Mouse (Mus musculus) ES-E14 (cell line): ENCODE data around the gene Serpina1e. TPM values are rescaled to one million over a fixed set of nuclear protein-coding genes. Genes with fewer than 3 reads are reported as not detected.

Experiments used
- DNase-seq: peaks from one replicate; pipeline ENCODE4 v3.0.0-alpha.2; 2013; ENCODE audit warnings: low read depth, low spot score
- H3K27ac ChIP-seq: 2 replicates; pipeline ENCODE4 v1.5.1; 2012; ENCODE audit warnings: low read depth, mild to moderate bottlenecking, low read length, moderate library complexity, mixed read lengths; ENCODE audit not compliant: poor library complexity, insufficient read depth, severe bottlenecking
- H3K36me3 ChIP-seq: 2 replicates; pipeline ENCODE4 v1.6.1; 2012; ENCODE audit warnings: mild to moderate bottlenecking, low read length, moderate library complexity, mixed read lengths; ENCODE audit not compliant: control insufficient read depth, poor library complexity, insufficient read depth, severe bottlenecking
- H3K4me1 ChIP-seq, 2 experiments: fragments of 150-350 bp in 1 of 2; sonication (generic) in 1 of 2; 2 replicates each; pipeline ENCODE4 v1.6.1; 2012; ENCODE audit warnings: low read length in 2 of 2, mild to moderate bottlenecking in 1 of 2, mixed read lengths in 1 of 2; ENCODE audit not compliant: control insufficient read depth in 2 of 2, insufficient read depth in 2 of 2, poor library complexity in 1 of 2
- H3K4me3 ChIP-seq, 2 experiments: fragments of 150-350 bp in 1 of 2; sonication (generic) in 1 of 2; 2 replicates each; pipeline ENCODE4 v1.5.1; 2012; ENCODE audit warnings: low read length in 2 of 2, low read depth in 1 of 2, mild to moderate bottlenecking in 1 of 2, mixed read lengths in 1 of 2; ENCODE audit not compliant: insufficient read depth in 1 of 2, poor library complexity in 1 of 2, severe bottlenecking in 1 of 2
- H3K9ac ChIP-seq: 2 replicates; pipeline ENCODE4 v1.6.1; 2012; ENCODE audit warnings: low read depth, mild to moderate bottlenecking, low read length, mixed read lengths; ENCODE audit not compliant: poor library complexity, insufficient read depth, severe bottlenecking
- H3K9me3 ChIP-seq: fragments of 150-350 bp; sonication (generic); 2 replicates; pipeline ENCODE4 v1.6.1; 2012; ENCODE audit warnings: low read depth, mild to moderate bottlenecking, low read length; ENCODE audit not compliant: control insufficient read depth, insufficient read depth
- CHD2 ChIP-seq: IDR thresholded peaks from 2 replicates; pipeline ENCODE4 v1.6.1; 2014; ENCODE audit warnings: mild to moderate bottlenecking, low read depth, low read length, inconsistent platforms
- HCFC1 ChIP-seq: IDR thresholded peaks from 2 replicates; pipeline ENCODE4 v1.6.1; 2012; ENCODE audit warnings: low read length, inconsistent platforms, borderline replicate concordance; ENCODE audit not compliant: insufficient read depth
- MAFK ChIP-seq: IDR thresholded peaks from 2 replicates; pipeline ENCODE4 v1.6.1; 2014; ENCODE audit warnings: mild to moderate bottlenecking, low read depth, low read length, inconsistent platforms; ENCODE audit not compliant: insufficient read depth
- ZC3H11A ChIP-seq: IDR thresholded peaks from 2 replicates; pipeline ENCODE4 v1.6.1; 2012; ENCODE audit warnings: low read depth, mild to moderate bottlenecking, inconsistent platforms, low read length, borderline replicate concordance
- ZNF384 ChIP-seq: IDR thresholded peaks from 2 replicates; pipeline ENCODE4 v1.6.1; 2012; ENCODE audit warnings: low read depth, low read length, inconsistent platforms
- in situ Hi-C, 2 experiments: fragments of 600-800 bp; cut with MboI; formaldehyde crosslinking; loops; one replicate each; pipeline ENCODE4 v1.15.1; 2025; ENCODE audit warnings: low sequenced_read_pairs in 2 of 2, inconsistent platforms in 1 of 2; ENCODE audit not compliant: unreplicated experiment in 2 of 2
- total RNA-seq: library from RNA; depleted of rRNA; stranded (reverse); fragments of 300-350 nt; gene quantifications from 2 replicates; pipeline ENCODE4 v1.2.3, GENCODE M21; 2012

Serpina1e gene
- total RNA-seq, 1 experiment, result not detected

DNA sequence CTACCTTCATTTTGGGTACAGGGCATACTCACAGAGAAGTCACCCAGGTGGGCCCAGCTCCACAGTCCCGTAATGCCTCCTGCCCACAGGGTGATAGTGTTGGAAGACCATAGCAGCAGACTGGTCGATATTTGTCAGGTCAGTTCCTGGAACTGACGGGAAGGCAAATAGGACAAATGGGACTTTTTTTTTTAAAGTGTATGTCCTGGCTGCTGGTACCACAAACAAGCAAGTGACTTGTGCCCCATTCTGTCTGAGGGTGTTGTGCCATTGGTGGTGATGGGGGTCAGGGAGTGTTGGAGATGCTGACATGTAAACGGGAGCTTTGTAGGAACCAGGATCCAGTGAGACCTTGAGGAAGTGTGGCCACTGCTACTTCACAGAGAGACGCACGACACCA is 31.1 kb upstream of the Serpina1e start, which contains the start of gene Serpina11:
Gene Serpina11 (minus strand): TSS at position 101 of the 400 bp plus-strand sequence.
- Histone ChIP-seq H3K9me3 (no peaks in the 10 kb centered on the region), H3K4me1 (no peaks in the 10 kb centered on the region), H3K9ac (no peak within 1 kb of the TSS), H3K27ac (no peak within 1 kb of the TSS), H3K36me3 (no peaks in the 10 kb centered on the region), H3K4me3 (no peak within 1 kb of the TSS)
- in situ Hi-C loops, result loop anchor here in 1 of 2 experiments (10.0 kb wide), 1 partner anchor 425 kb away; no protein-coding TSS in a partner anchor
- no peak for DNase-seq
- TF ChIP-seq MAFK, result no peak
- no peak for TF ChIP-seq HCFC1
- TF ChIP-seq ZNF384, result no peak
- no peak for TF ChIP-seq ZC3H11A
- no peak for TF ChIP-seq CHD2

DNA sequence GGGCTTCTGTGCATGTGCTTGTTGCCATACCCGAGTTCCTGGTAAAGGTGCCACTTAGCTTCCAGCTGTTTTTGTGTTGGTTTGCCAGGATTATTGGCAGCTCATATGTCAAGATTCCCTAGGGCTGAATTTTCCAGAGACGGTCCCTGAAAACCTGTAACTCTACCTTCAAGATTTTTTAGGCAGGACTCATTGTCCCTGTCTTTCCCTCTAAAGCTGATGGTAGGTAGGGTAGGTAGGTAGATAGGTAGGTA is 30.7 kb upstream of the Serpina1e start:
- H3K4me1 ChIP-seq, result no peaks in the 10 kb centered on the region
- DNase-seq, result no peak
- H3K27ac ChIP-seq, result no peak overlapping the region
- TF ChIP-seq ZNF384, result no peak
- TF ChIP-seq MAFK, result no peak
- no peak for TF ChIP-seq ZC3H11A
- TF ChIP-seq CHD2, result no peak
- TF ChIP-seq HCFC1, result no peak
- no peak overlapping the region for H3K9ac ChIP-seq
- H3K9me3 ChIP-seq, result no peaks in the 10 kb centered on the region
- no peaks in the 10 kb centered on the region for H3K36me3 ChIP-seq
- no peak overlapping the region for H3K4me3 ChIP-seq
- in situ Hi-C loops, result no loop called here

- no peak overlapping the region for H3K9ac ChIP-seq
- H3K4me3 ChIP-seq, result no peak overlapping the region
- H3K27ac ChIP-seq, result no peak overlapping the region
- TF ChIP-seq ZNF384 (no peak), CHD2 (no peak), MAFK (no peak)
- no peaks in the 10 kb centered on the region for H3K9me3 ChIP-seq
- H3K36me3 ChIP-seq, result no peaks in the 10 kb centered on the region
- no peak for DNase-seq
- in situ Hi-C loops, result no loop called here
- H3K4me1 ChIP-seq, result no peaks in the 10 kb centered on the region
These were observed 30.2 kb upstream of the Serpina1e start for GRCm38 (mm10) chr12:103988754-103989513.

DNA sequence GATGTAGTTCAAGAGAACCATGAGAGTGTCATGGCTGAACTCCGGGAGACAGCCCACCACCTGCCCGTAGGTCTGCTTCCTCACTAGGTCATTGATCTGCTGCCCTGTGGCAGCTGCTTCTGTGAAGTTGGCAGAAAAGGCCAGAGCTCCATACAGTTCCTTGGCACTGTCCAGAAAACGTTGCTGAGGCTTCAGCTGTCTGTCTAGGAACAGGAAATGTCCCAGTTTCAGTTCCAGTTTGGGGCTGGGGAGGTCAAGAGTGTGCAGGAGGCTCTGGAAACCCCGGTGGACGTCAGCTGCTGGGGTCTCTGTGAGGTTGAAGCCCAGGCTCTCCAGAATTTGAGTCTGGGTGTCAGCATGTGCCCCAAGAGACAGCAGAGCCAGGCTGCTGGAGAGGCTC is 27.1 kb upstream of the Serpina1e start:
- no peak for TF ChIP-seq ZC3H11A
- no peak for TF ChIP-seq MAFK
- no peak for TF ChIP-seq HCFC1
- no peak for TF ChIP-seq ZNF384
- Histone ChIP-seq H3K4me1 (no peaks in the 10 kb centered on the region), H3K9me3 (no peaks in the 10 kb centered on the region), H3K4me3 (no peak overlapping the region), H3K27ac (no peak overlapping the region), H3K36me3 (no peaks in the 10 kb centered on the region), H3K9ac (no peak overlapping the region)
- no peak for DNase-seq
- in situ Hi-C loops, result no loop called here

DNA sequence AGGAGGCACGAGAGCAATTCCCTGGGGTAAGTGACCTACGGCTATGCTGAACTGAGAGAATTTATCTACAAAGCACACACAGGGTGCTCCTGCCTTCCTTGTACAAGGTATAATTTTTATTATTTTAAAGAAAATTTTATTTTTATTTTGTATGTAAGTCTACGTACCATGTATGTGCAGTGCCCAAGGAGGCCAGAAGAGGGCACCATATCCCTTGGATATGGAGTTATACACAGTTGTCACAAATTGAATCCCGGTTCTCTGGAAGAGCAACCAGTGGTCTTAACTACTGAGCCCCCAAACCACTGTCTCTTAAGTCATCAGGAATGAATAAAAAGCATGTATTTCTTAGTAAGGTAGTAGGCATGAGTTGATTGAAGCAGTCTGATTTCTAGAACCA is 26.2 kb upstream of the Serpina1e start:
- no peak overlapping the region for H3K27ac ChIP-seq
- peak; percentile 22 for DNase-seq
- H3K4me3 ChIP-seq, result no peak overlapping the region
- TF ChIP-seq CHD2 (no peak), HCFC1 (no peak), MAFK (no peak), ZNF384 (no peak), ZC3H11A (no peak)
- no peaks in the 10 kb centered on the region for H3K36me3 ChIP-seq
- in situ Hi-C loops, result no loop called here
- H3K9ac ChIP-seq, result no peak overlapping the region
- no peaks in the 10 kb centered on the region for H3K4me1 ChIP-seq
- H3K9me3 ChIP-seq, result no peaks in the 10 kb centered on the region
